Mouse (Mus musculus): ENCODE measurements around the gene Arhgap31. TPM values are rescaled to one million over a fixed set of nuclear protein-coding genes. Genes with fewer than 3 reads are reported as not detected.

Arhgap31 gene
- total and polyA plus RNA-seq, 3 experiments, result 0.01 to 0.04 TPM; not detected in 1

DNA sequence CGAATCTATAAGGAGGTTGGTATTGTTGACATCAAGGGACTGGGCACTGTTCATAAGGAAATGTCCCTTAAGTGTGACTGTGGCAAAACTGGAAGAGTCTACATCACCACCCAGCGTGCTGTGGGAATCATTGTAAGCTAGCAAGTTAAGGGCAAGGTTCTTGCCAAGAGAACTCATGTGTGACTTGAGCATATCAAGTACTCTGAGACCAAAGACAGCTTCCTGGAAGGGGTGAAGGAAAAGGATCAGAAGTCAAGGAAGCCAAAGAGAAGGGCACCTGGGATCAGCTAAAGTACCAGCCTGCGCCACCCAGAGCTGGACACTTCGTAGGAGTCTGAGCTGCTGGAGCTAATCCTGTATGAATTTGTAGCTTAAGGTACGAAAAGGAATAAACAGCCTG is 47.2 kb upstream of the Arhgap31 start:
- no peak for DNase-seq (ENCODE audit: low read depth, low spot score)
- Histone ChIP-seq H3K9ac (ENCODE audit: control insufficient read depth, low read depth, low read length, poor library complexity, severe bottlenecking) (no peak overlapping the region), H3K4me3 (ENCODE audit: control insufficient read depth in 1 of 2, insufficient read depth in 1 of 2, low read depth in 2 of 2, low read length in 2 of 2) (no peak overlapping the region), H3K36me3 (ENCODE audit: control insufficient read depth in 1 of 2, insufficient read depth in 2 of 2, low read length in 2 of 2) (peaks cover 0 to 2% of the 10 kb centered on the region in 2 experiments; a peak in 1 of 4 replicates), H3K27me3 (ENCODE audit: control insufficient read depth in 1 of 2, insufficient read depth in 2 of 2, low read length in 2 of 2) (no peaks in the 10 kb centered on the region; a peak in 1 of 4 replicates), H3K4me1 (ENCODE audit: control insufficient read depth in 1 of 2, insufficient read depth in 2 of 2, low read length in 2 of 2) (peaks cover 0 to 2% of the 10 kb centered on the region in 2 experiments; a peak in 1 of 4 replicates), H3K79me2 (ENCODE audit: control insufficient read depth, insufficient read depth, low read length, poor library complexity) (no peaks in the 10 kb centered on the region), H3K9me3 (replicated peaks; ENCODE audit: insufficient read depth, low read length) (no peaks in the 10 kb centered on the region), H3K27ac (ENCODE audit: control insufficient read depth, low read depth, low read length) (no peak overlapping the region)
- TF ChIP-seq BHLHE40 (IDR thresholded peaks at IDR 0.05; ENCODE audit: borderline replicate concordance, low read depth, low read length) (no peak), ELF1 (IDR thresholded peaks at IDR 0.05; ENCODE audit: low read depth, low read length) (no peak), USF2 (IDR thresholded peaks at IDR 0.05; ENCODE audit: borderline replicate concordance in 1 of 2, insufficient read depth in 1 of 2, low read depth in 1 of 2, low read length in 2 of 2) (no peak), MEF2A (IDR thresholded peaks at IDR 0.05; ENCODE audit: extremely low read depth, insufficient replicate concordance, low read depth, low read length, poor library complexity, severe bottlenecking) (no peak), CHD1 (IDR thresholded peaks at IDR 0.05; ENCODE audit: low read depth, low read length) (no peak), NELFE (IDR thresholded peaks at IDR 0.05; ENCODE audit: low read depth, low read length) (no peak), MXI1 (IDR thresholded peaks at IDR 0.05; ENCODE audit: low read depth, low read length) (no peak), JUND (IDR thresholded peaks at IDR 0.05; ENCODE audit: low read depth, low read length) (no peak), MYB (IDR thresholded peaks at IDR 0.05; ENCODE audit: low read depth, low read length) (no peak), ETS1 (IDR thresholded peaks at IDR 0.05; ENCODE audit: low read depth, low read length) (no peak), CTCF (IDR thresholded peaks at IDR 0.05 in 2 of 3, conservative IDR thresholded peaks at IDR 0.05 in 1 of 3; ENCODE audit: control insufficient read depth in 1 of 3, insufficient read depth in 1 of 3, low read depth in 2 of 3, low read length in 3 of 3, poor library complexity in 1 of 3, severe bottlenecking in 1 of 3) (no peak), HCFC1 (IDR thresholded peaks at IDR 0.05; ENCODE audit: low read depth, low read length) (no peak), ZNF384 (IDR thresholded peaks at IDR 0.05; ENCODE audit: low read depth, low read length) (no peak)

DNA sequence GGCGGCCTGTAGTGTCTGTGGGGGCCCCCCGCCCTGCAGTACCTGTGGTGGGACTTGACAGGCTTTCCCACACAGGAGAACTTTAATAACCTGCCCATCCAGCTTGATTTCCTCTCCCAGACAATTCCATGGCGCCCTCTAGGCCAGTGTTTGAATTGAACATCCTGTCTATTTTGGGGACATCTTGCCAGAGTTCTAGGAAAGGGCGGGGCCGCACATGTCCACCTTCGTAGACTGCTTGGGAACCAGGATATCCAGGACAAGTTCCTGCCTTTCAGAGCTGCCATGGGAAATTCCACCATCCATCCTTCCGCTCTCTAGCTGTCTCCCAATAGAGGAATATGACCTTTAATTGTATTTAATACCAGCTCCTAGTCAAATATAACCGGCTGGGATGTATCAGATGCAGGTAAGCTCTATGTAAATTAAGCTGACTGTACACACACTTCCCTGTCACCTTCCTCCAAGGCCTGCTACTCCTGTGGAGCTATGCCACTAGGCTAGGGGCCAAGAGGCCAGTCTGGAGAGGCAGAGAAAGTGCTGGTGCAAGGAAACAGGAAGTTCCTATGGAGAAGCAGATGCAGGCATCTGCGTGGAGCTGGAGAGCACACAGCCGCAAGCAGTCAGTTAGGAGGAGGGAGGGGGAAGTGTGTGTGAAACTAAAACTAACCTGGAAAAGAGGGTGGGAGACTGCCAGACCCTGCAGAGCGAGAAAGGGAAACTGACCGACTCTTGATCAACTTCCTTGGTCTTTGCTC is 45.2 kb upstream of the Arhgap31 start:
- Histone ChIP-seq H3K4me1 (ENCODE audit: control insufficient read depth in 1 of 2, insufficient read depth in 2 of 2, low read length in 2 of 2) (peaks cover 0 to 2% of the 10 kb centered on the region in 2 experiments; a peak in 1 of 4 replicates), H3K27ac (ENCODE audit: control insufficient read depth, low read depth, low read length) (no peak overlapping the region), H3K36me3 (ENCODE audit: control insufficient read depth in 1 of 2, insufficient read depth in 2 of 2, low read length in 2 of 2) (peaks cover 0 to 2% of the 10 kb centered on the region in 2 experiments; a peak in 1 of 4 replicates), H3K79me2 (ENCODE audit: control insufficient read depth, insufficient read depth, low read length, poor library complexity) (no peaks in the 10 kb centered on the region), H3K9me3 (replicated peaks; ENCODE audit: insufficient read depth, low read length) (no peaks in the 10 kb centered on the region), H3K27me3 (ENCODE audit: control insufficient read depth in 1 of 2, insufficient read depth in 2 of 2, low read length in 2 of 2) (no peaks in the 10 kb centered on the region; a peak in 2 of 4 replicates), H3K4me3 (ENCODE audit: control insufficient read depth in 1 of 2, insufficient read depth in 1 of 2, low read depth in 2 of 2, low read length in 2 of 2) (no peak overlapping the region), H3K9ac (ENCODE audit: control insufficient read depth, low read depth, low read length, poor library complexity, severe bottlenecking) (no peak overlapping the region)
- DNase-seq (ENCODE audit: low read depth, low spot score), result no peak
- TF ChIP-seq RAD21 (IDR thresholded peaks at IDR 0.05; ENCODE audit: low read depth, low read length) (no peak), USF2 (IDR thresholded peaks at IDR 0.05; ENCODE audit: borderline replicate concordance in 1 of 2, insufficient read depth in 1 of 2, low read depth in 1 of 2, low read length in 2 of 2) (no peak), ETS1 (IDR thresholded peaks at IDR 0.05; ENCODE audit: low read depth, low read length) (no peak), ZC3H11A (IDR thresholded peaks at IDR 0.05; ENCODE audit: low read depth, low read length) (no peak), MEF2A (IDR thresholded peaks at IDR 0.05; ENCODE audit: extremely low read depth, insufficient replicate concordance, low read depth, low read length, poor library complexity, severe bottlenecking) (no peak), USF1 (IDR thresholded peaks at IDR 0.05; ENCODE audit: low read depth, low read length) (no peak), ZMIZ1 (IDR thresholded peaks at IDR 0.05; ENCODE audit: low read depth, low read length) (no peak), CTCF (IDR thresholded peaks at IDR 0.05 in 2 of 3, conservative IDR thresholded peaks at IDR 0.05 in 1 of 3; ENCODE audit: control insufficient read depth in 1 of 3, insufficient read depth in 1 of 3, low read depth in 2 of 3, low read length in 3 of 3, poor library complexity in 1 of 3, severe bottlenecking in 1 of 3) (no peak), MXI1 (IDR thresholded peaks at IDR 0.05; ENCODE audit: low read depth, low read length) (no peak), SMC3 (IDR thresholded peaks at IDR 0.05; ENCODE audit: low read depth, low read length) (no peak), SIN3A (IDR thresholded peaks at IDR 0.05; ENCODE audit: low read length) (no peak), MYB (IDR thresholded peaks at IDR 0.05; ENCODE audit: low read depth, low read length) (no peak), MAZ (IDR thresholded peaks at IDR 0.05; ENCODE audit: low read depth, low read length) (no peak), E2F4 (IDR thresholded peaks at IDR 0.05; ENCODE audit: borderline replicate concordance, low read depth, low read length) (no peak), POLR2A (IDR thresholded peaks at IDR 0.05; ENCODE audit: control insufficient read depth in 1 of 2, insufficient read depth in 1 of 2, low read depth in 1 of 2, low read length in 2 of 2, poor library complexity in 1 of 2) (no peak), GABPA (IDR thresholded peaks at IDR 0.05; ENCODE audit: low read depth, low read length) (no peak), MAFK (IDR thresholded peaks at IDR 0.05; ENCODE audit: borderline replicate concordance, low read depth, low read length) (no peak), TBP (IDR thresholded peaks at IDR 0.05; ENCODE audit: low read depth, low read length) (no peak), TAL1 (IDR thresholded peaks at IDR 0.05; ENCODE audit: low read length) (no peak), CHD2 (IDR thresholded peaks at IDR 0.05; ENCODE audit: low read length) (no peak)
